Mouse (Mus musculus) stomach, embryonic 14.5 days (tissue): ENCODE measurements around the gene Macrod2. TPM values are rescaled to one million over a fixed set of nuclear protein-coding genes. Genes with fewer than 3 reads are reported as not detected.

Experiments used
- ATAC-seq: fragments of 200-750 bp; cut with Nextera tagmentation; 2 replicates; pipeline ENCODE4 v1.8.0; 2017; ENCODE audit warnings: low read depth, moderate TSS enrichment; ENCODE audit not compliant: insufficient number of reproducible peaks, insufficient read depth, low FRiP score
- H3K27ac ChIP-seq: fragments of 300-500 bp; sonication (generic); 2 replicates; pipeline ENCODE4 v1.5.1; 2014; ENCODE audit warnings: mild to moderate bottlenecking, low read length, moderate library complexity, mixed read lengths
- H3K27me3 ChIP-seq: fragments of 300-500 bp; sonication (generic); 2 replicates; pipeline ENCODE4 v1.6.1; 2014; ENCODE audit warnings: low read length, control low read depth, mixed read lengths; ENCODE audit not compliant: control insufficient read depth, insufficient read depth
- H3K36me3 ChIP-seq: fragments of 300-500 bp; sonication (generic); 2 replicates; pipeline ENCODE4 v1.6.1; 2014; ENCODE audit warnings: mild to moderate bottlenecking, control low read depth, low read length, moderate library complexity, mixed read lengths; ENCODE audit not compliant: control insufficient read depth, insufficient read depth
- H3K4me1 ChIP-seq: fragments of 300-500 bp; sonication (generic); 2 replicates; pipeline ENCODE4 v1.6.1; 2014; ENCODE audit warnings: low read length, control low read depth, mixed read lengths; ENCODE audit not compliant: control insufficient read depth, insufficient read depth
- H3K4me2 ChIP-seq: fragments of 300-500 bp; sonication (generic); replicated peaks from 2 replicates; pipeline ENCODE4 v1.6.1; 2014; ENCODE audit warnings: low read depth, low read length, control low read depth
- H3K4me3 ChIP-seq: fragments of 300-500 bp; sonication (generic); 2 replicates; pipeline ENCODE4 v1.5.1; 2014; ENCODE audit warnings: low read depth, low read length, control low read depth
- H3K9ac ChIP-seq: fragments of 300-500 bp; sonication (generic); replicated peaks from 2 replicates; pipeline ENCODE4 v1.6.1; 2014; ENCODE audit warnings: low read depth, mild to moderate bottlenecking, control low read depth, low read length, moderate library complexity, mixed read lengths
- H3K9me3 ChIP-seq: fragments of 300-500 bp; sonication (generic); 2 replicates; pipeline ENCODE4 v1.6.1; 2016; ENCODE audit warnings: low read depth, low read length, control low read depth; ENCODE audit not compliant: control insufficient read depth
- WGBS: fragments of 180-500 bp; shearing (Covaris S2); extraction: QIAGEN DNeasy Blood & Tissue Kit; methylation state at CpG from one replicate; pipeline ENCODE4 v1.1.7; 2014; 5-methylcytosine and 5-hydroxymethylcytosine counted together
- polyA plus RNA-seq: library from polyadenylated mRNA; unstranded; fragments of >200 nt; fragmentation: Nextera tagmentation; extraction: Ambion mirVana; gene quantifications from 2 replicates; pipeline ENCODE4 v1.2.1, GENCODE M21; 2014

The Macrod2 gene
- polyA plus RNA-seq, 1 experiment from 2014 or later, result 40.9 TPM

DNA sequence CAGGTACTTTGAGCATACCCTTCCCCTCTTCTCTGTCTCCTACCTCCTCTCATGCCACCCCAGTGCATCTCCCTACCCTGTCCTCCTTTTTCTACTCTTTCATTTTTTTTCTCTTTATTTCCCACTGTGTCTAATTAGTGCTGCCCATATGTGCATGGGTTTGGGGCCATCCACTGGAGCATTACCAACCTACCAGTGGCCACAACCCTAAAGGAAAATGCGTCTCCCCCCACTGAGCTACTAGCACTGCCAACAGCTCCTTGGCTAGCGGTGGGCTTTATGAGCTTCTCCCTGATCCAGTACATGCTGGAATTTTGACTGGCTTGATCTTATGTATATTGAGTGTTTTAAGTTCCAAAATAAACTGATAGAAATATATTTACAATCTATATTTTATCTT, 1949.6 kb downstream of the Macrod2 start:
- Histone ChIP-seq H3K27ac (no peak overlapping the region), H3K27me3 (no peaks in the 10 kb centered on the region)
- 94% methylated on average over 2 of the region's 2 CpGs for WGBS

DNA sequence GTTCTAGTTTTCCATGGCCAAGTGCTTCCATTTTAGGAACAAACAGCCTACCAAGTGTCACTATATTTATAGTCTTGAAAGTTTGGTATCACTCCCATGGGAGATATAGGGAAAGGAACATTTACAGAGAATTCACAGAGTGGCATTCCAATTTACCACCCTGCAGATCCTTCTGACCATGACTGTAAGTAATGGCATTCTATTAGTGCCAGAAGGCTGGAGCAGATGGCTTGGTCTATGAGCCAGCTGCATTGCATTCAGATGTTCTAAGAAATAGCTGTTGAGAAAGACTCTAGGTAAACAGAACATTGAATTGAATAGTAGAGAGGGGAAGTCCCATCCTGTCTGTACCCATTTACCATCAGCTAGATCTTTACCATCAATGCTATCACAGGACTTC, 1954.7 kb downstream of the Macrod2 start:
- H3K36me3 ChIP-seq, result no peaks in the 10 kb centered on the region
- no peak overlapping the region for H3K27ac ChIP-seq
- H3K9me3 ChIP-seq, result no peaks in the 10 kb centered on the region
- H3K4me2 ChIP-seq, result no peak overlapping the region
- no peaks in the 10 kb centered on the region for H3K4me1 ChIP-seq
- H3K27me3 ChIP-seq, result no peaks in the 10 kb centered on the region
- ATAC-seq, result no peak
- no peak overlapping the region for H3K9ac ChIP-seq
- H3K4me3 ChIP-seq, result no peak overlapping the region

More for the DNA sequence above, 1949.6 kb downstream of the Macrod2 start:
- H3K4me1 ChIP-seq, result no peaks in the 10 kb centered on the region
- no peak overlapping the region for H3K9ac ChIP-seq
- H3K36me3 ChIP-seq, result no peaks in the 10 kb centered on the region
- no peak for ATAC-seq
- H3K9me3 ChIP-seq, result no peaks in the 10 kb centered on the region
- no peak overlapping the region for H3K4me2 ChIP-seq
- H3K4me3 ChIP-seq, result no peak overlapping the region

DNA sequence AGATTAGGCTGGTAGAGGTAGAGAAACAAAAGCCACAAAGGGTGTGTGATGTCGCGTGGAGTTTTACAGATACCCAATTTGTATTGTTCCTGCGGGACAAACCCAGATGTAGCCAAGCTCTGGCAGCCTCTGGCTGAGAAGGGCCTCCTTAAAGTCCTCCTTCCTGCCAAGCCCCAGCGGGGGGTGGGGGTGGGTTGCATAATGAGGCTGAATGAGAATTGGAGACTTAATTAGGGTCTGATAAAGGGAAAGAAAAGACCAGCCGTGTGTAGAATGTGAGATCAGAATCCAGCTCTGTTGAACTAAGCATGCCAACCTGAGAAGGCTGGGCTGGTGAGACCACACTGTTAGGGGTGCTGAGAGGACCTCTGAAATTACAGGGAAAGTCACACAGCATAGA, 1967.8 kb downstream of the Macrod2 start:
- no peaks in the 10 kb centered on the region for H3K36me3 ChIP-seq
- H3K4me3 ChIP-seq, result no peak overlapping the region
- H3K4me1 ChIP-seq, result no peaks in the 10 kb centered on the region
- WGBS, result 15% methylated on average over 5 of the region's 5 CpGs
- no peak overlapping the region for H3K4me2 ChIP-seq
- ATAC-seq, result no peak
- H3K9ac ChIP-seq, result no peak overlapping the region
- H3K27me3 ChIP-seq, result no peaks in the 10 kb centered on the region
- H3K9me3 ChIP-seq, result no peaks in the 10 kb centered on the region
- no peak overlapping the region for H3K27ac ChIP-seq

DNA sequence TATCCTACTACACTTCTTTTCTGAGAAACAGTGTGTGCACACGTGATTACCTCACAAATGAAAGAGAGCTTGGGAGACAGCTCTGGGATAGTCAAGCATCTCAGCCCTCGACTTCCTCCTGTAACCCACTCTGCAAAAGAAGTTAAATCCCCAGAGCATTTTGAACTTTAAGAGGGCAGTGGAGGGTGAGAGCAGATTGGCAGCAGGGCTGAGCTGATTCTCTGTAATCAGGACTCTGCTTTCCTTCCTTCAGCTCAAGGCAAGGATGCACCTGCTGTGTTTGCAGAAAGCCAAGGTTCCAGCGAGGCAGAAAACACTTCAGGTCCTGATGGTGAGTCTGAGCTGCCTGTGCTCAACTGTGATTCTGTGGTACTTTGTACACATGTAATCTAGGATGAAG, 1978.9 kb downstream of the Macrod2 start:
- Histone ChIP-seq H3K4me1 (no peaks in the 10 kb centered on the region), H3K9ac (no peak overlapping the region), H3K36me3 (no peaks in the 10 kb centered on the region), H3K4me2 (no peak overlapping the region), H3K27ac (no peak overlapping the region), H3K9me3 (no peaks in the 10 kb centered on the region), H3K4me3 (no peak overlapping the region), H3K27me3 (no peaks in the 10 kb centered on the region)
- ATAC-seq, result no peak
- 13% methylated on average over 3 of the region's 3 CpGs for whole genome bisulfite sequencing

GRCm38 (mm10) chr2:142380563-142380962, 1985.5 kb downstream of the Macrod2 start:
- WGBS, result 95% methylated on average over 2 of the region's 2 CpGs
- no peak for ATAC-seq
- H3K4me2 ChIP-seq, result no peak overlapping the region
- H3K4me1 ChIP-seq, result no peaks in the 10 kb centered on the region
- no peaks in the 10 kb centered on the region for H3K27me3 ChIP-seq
- H3K9me3 ChIP-seq, result no peaks in the 10 kb centered on the region
- no peak overlapping the region for H3K9ac ChIP-seq
- H3K4me3 ChIP-seq, result no peak overlapping the region
- H3K36me3 ChIP-seq, result no peaks in the 10 kb centered on the region
- H3K27ac ChIP-seq, result no peak overlapping the region

DNA sequence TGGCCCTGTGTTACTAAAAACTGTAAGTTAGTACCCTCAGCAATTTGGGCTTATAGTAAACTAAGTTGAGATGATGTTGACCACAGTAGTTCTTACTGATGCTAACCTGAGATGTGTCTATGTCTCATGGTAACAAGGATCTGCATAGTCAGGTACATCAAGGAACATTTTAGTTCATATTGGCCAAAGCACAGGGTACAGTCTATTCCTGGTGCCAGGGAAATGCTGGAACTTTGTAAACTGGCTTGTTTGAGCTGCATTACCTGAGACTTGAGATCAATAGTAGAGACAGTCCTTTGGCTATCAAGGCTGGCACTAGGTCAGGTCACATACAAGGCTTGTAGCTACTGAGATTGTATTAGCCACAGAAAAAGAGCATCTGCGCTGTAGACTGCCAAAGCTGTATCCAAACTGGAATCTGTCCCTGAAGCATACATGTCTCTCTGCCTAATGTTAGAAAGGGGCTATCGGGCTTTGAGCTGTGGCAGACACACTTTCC, 1986.0 kb downstream of the Macrod2 start:
- Histone ChIP-seq H3K4me2 (no peak overlapping the region), H3K9ac (no peak overlapping the region), H3K9me3 (no peaks in the 10 kb centered on the region), H3K27me3 (no peaks in the 10 kb centered on the region), H3K4me1 (no peaks in the 10 kb centered on the region), H3K4me3 (no peak overlapping the region), H3K36me3 (no peaks in the 10 kb centered on the region), H3K27ac (no peak overlapping the region)
- no peak for ATAC-seq
- 100% methylated on average over 2 of the region's 2 CpGs for WGBS

- no peak for ATAC-seq
- H3K9ac ChIP-seq, result no peak overlapping the region
- no peak overlapping the region for H3K4me2 ChIP-seq
- no peaks in the 10 kb centered on the region for H3K4me1 ChIP-seq
- H3K27ac ChIP-seq, result no peak overlapping the region
- no peaks in the 10 kb centered on the region for H3K27me3 ChIP-seq
- H3K36me3 ChIP-seq, result no peaks in the 10 kb centered on the region
- no peak overlapping the region for H3K4me3 ChIP-seq
- no peaks in the 10 kb centered on the region for H3K9me3 ChIP-seq
Measured at GRCm38 (mm10) chr2:142393546-142393945, 1998.4 kb downstream of the Macrod2 start.

- no peak overlapping the region for H3K27ac ChIP-seq
- no peak overlapping the region for H3K9ac ChIP-seq
- no peaks in the 10 kb centered on the region for H3K27me3 ChIP-seq
- no peaks in the 10 kb centered on the region for H3K9me3 ChIP-seq
- H3K36me3 ChIP-seq, result no peaks in the 10 kb centered on the region
- WGBS, result 10% methylated on average over 1 of the region's 1 CpGs
- no peak overlapping the region for H3K4me2 ChIP-seq
- H3K4me1 ChIP-seq, result no peaks in the 10 kb centered on the region
- no peak overlapping the region for H3K4me3 ChIP-seq
- no peak for ATAC-seq
Measured at GRCm38 (mm10) chr2:142399490-142399889, 2004.4 kb downstream of the Macrod2 start.

DNA sequence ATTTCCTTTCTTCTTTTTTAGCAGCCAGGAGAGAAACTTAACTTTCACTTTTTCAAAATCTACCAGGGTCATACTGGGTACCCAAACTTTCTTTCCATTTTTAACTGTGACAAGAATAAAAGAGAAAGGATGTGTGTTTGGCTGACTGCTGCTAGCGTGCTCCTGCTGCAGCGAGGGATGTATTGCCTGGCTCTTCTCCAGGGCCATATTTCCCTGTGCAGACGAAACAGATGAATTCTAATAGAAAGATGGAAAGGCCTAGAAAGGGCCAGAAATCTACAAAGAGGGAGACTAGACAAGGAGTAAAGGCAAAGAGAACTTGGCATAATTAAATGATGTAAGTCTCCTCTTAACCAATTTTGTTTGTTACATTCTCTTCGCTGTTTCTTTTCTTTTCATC, 2005.7 kb downstream of the Macrod2 start:
- ATAC-seq, result no peak
- no peak overlapping the region for H3K27ac ChIP-seq
- H3K9ac ChIP-seq, result no peak overlapping the region
- H3K27me3 ChIP-seq, result no peaks in the 10 kb centered on the region
- no peaks in the 10 kb centered on the region for H3K9me3 ChIP-seq
- no peak overlapping the region for H3K4me2 ChIP-seq
- 62% methylated on average over 4 of the region's 4 CpGs for WGBS
- H3K4me1 ChIP-seq, result no peaks in the 10 kb centered on the region
- no peak overlapping the region for H3K4me3 ChIP-seq
- no peaks in the 10 kb centered on the region for H3K36me3 ChIP-seq
